17 mouse cellular contexts compared by ENCODE assay signal in the genomic region with DNA sequence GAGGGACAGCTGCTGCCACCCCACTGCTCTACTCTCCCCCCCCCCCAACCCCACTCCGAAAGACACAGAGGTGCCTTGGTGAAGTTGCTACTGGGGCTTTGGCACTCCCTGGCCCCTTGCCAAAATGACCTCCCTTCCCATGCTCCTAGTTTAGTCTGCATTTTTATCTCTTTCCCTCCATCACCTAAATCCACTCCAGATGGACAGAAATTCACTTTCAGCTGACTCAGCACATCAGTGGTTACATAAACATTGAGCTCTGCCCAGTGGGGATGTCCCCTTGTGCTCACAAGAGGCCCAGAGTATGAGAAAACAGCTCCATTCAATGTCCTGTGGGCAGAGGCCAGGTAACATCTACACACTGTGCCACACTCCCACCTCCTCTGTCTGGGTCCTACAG. TPM values are rescaled to one million over a fixed set of nuclear protein-coding genes. Genes with fewer than 3 reads are reported as not detected.
A peak's percentile ranks its signal among the peaks of the same experiment; 100 is the strongest.
DNase-seq lines count a peak whose midpoint lies in the region; ATAC-seq and TF ChIP-seq lines count a peak whose summit lies in the region.
"Had no signal": no experiment of that assay in that cellular context is flagged by ENCODE, and none has a peak within 500 bp of the region (broad histone marks: within the 10 kb centered on the region; RNA-seq: fewer than 3 reads in every experiment).

No protein-coding gene starts in this region.

- H3K9ac ChIP-seq in heart, embryonic 13.5 days, result peak overlapping the region; percentile 19; the same call in 1 of the 2 replicates
- H3K9ac ChIP-seq in midbrain, embryonic 11.5 days (ENCODE audit: low read length), result no peak overlapping the region
- no peak overlapping the region for H3K9ac ChIP-seq in midbrain, embryonic 16.5 days (ENCODE audit: low read depth, low read length)
- no peak overlapping the region for H3K9ac ChIP-seq in stomach, postnatal 0 days (ENCODE audit: low read length)
- no peak overlapping the region for H3K9ac ChIP-seq in neural tube, embryonic 15.5 days (replicated peaks)
- H3K9ac ChIP-seq: kidney, embryonic 15.5 days had no signal

- no peak for TF ChIP-seq EP300 in stomach, postnatal 0 days (optimal IDR thresholded peaks at IDR 0.05)

- no peaks in the 10 kb centered on the region for H3K27me3 ChIP-seq in heart, embryonic 13.5 days (replicated peaks)
- H3K27me3 ChIP-seq in midbrain, embryonic 11.5 days (ENCODE audit: control insufficient read depth, insufficient read depth, low read length), result no peaks in the 10 kb centered on the region
- no peaks in the 10 kb centered on the region for H3K27me3 ChIP-seq in midbrain, embryonic 16.5 days (ENCODE audit: control insufficient read depth, insufficient read depth, low read depth, low read length)
- H3K27me3 ChIP-seq in stomach, postnatal 0 days (ENCODE audit: control insufficient read depth, insufficient read depth, low read length), result no peaks in the 10 kb centered on the region
- no peaks in the 10 kb centered on the region for H3K27me3 ChIP-seq in neural tube, embryonic 15.5 days (replicated peaks)
- H3K27me3 ChIP-seq: kidney, embryonic 15.5 days had no signal

- TF ChIP-seq CTCF in stomach, postnatal 0 days (IDR thresholded peaks at IDR 0.05; ENCODE audit: low read depth), result no peak

- peaks cover 90% of the 10 kb centered on the region for H3K4me1 ChIP-seq in heart, embryonic 13.5 days
- H3K4me1 ChIP-seq in midbrain, embryonic 11.5 days (ENCODE audit: control insufficient read depth, insufficient read depth, low read length), result peaks cover 13% of the 10 kb centered on the region
- peaks cover 14% of the 10 kb centered on the region; the same call in 1 of the 2 replicates for H3K4me1 ChIP-seq in midbrain, embryonic 16.5 days (ENCODE audit: control insufficient read depth, insufficient read depth, low read length)
- H3K4me1 ChIP-seq in stomach, postnatal 0 days (replicated peaks; ENCODE audit: control insufficient read depth, insufficient read depth), result peaks cover 4% of the 10 kb centered on the region; the same call in 1 of the 2 replicates
- H3K4me1 ChIP-seq in neural tube, embryonic 15.5 days, result peaks cover 63% of the 10 kb centered on the region

- ATAC-seq in heart, embryonic 13.5 days (ENCODE audit: extremely low read depth, insufficient number of reproducible peaks, low FRiP score, low TSS enrichment), result no peak
- no peak for ATAC-seq in midbrain, embryonic 11.5 days (ENCODE audit: low FRiP score)
- no peak for ATAC-seq in midbrain, embryonic 16.5 days
- ATAC-seq in stomach, postnatal 0 days (ENCODE audit: low FRiP score, low TSS enrichment), result no peak
- ATAC-seq in neural tube, embryonic 15.5 days (ENCODE audit: low FRiP score), result no peak
- ATAC-seq: inflammation-experienced regulatory T-cells, adult 6 months had no signal

- no peak overlapping the region for H3K4me3 ChIP-seq in heart, embryonic 13.5 days
- no peak overlapping the region for H3K4me3 ChIP-seq in midbrain, embryonic 11.5 days (ENCODE audit: low read depth, low read length)
- no peak overlapping the region for H3K4me3 ChIP-seq in midbrain, embryonic 16.5 days (ENCODE audit: low read depth, low read length)
- H3K4me3 ChIP-seq in stomach, postnatal 0 days (ENCODE audit: low read depth, low read length), result no peak overlapping the region
- no peak overlapping the region for H3K4me3 ChIP-seq in neural tube, embryonic 15.5 days (replicated peaks)
- H3K4me3 ChIP-seq: kidney, embryonic 15.5 days; left cerebral cortex, adult 2 months had no signal

- no peak overlapping the region for H3K4me2 ChIP-seq in heart, embryonic 13.5 days
- H3K4me2 ChIP-seq in midbrain, embryonic 11.5 days, result no peak overlapping the region
- no peak overlapping the region for H3K4me2 ChIP-seq in midbrain, embryonic 16.5 days (ENCODE audit: low read length)
- no peak overlapping the region for H3K4me2 ChIP-seq in stomach, postnatal 0 days (replicated peaks; ENCODE audit: low read depth)
- no peak overlapping the region for H3K4me2 ChIP-seq in neural tube, embryonic 15.5 days
- H3K4me2 ChIP-seq: kidney, embryonic 15.5 days had no signal

- peaks cover 71% of the 10 kb centered on the region for H3K36me3 ChIP-seq in heart, embryonic 13.5 days
- H3K36me3 ChIP-seq in midbrain, embryonic 11.5 days (ENCODE audit: control insufficient read depth, insufficient read depth, low read length), result peaks cover 10% of the 10 kb centered on the region
- H3K36me3 ChIP-seq in midbrain, embryonic 16.5 days (ENCODE audit: control insufficient read depth, insufficient read depth, low read length), result no peaks in the 10 kb centered on the region
- peaks cover 11% of the 10 kb centered on the region for H3K36me3 ChIP-seq in stomach, postnatal 0 days (ENCODE audit: control insufficient read depth, insufficient read depth, low read length)
- H3K36me3 ChIP-seq in neural tube, embryonic 15.5 days, result no peaks in the 10 kb centered on the region

- WGBS in heart, embryonic 13.5 days, result 31% methylated on average over 1 of the region's 1 CpGs
- 86% methylated on average over 1 of the region's 1 CpGs for WGBS in midbrain, embryonic 11.5 days
- no CpG with 5 or more reads among the region's 1 CpGs for WGBS in midbrain, embryonic 16.5 days
- 50% methylated on average over 1 of the region's 1 CpGs for WGBS in stomach, postnatal 0 days
- 22% methylated on average over 1 of the region's 1 CpGs for WGBS in neural tube, embryonic 15.5 days

- peak; percentile 37 to 55 for DNase-seq in cerebellum, postnatal 10 days
- no peak for DNase-seq in cerebellum, postnatal 4 days (ENCODE audit: low spot score in 2 of 2)
- no peak for DNase-seq in heart, adult 8-10 months (ENCODE audit: low spot score)
- peak; percentile 74 for DNase-seq in midbrain, embryonic 11.5 days (ENCODE audit: low spot score, missing footprints)
- DNase-seq in stomach, postnatal 0 days (ENCODE audit: low spot score), result no peak
- DNase-seq: cerebellum, postnatal 25 days; gastrocnemius, postnatal 14 days; heart, postnatal 14 days; lung, adult 2 months; right cerebral cortex, postnatal 4 days had no signal

- H3K27ac ChIP-seq in heart, embryonic 13.5 days (replicated peaks), result peak overlapping the region; percentile 58
- H3K27ac ChIP-seq in midbrain, embryonic 11.5 days (ENCODE audit: low read depth, low read length), result no peak overlapping the region
- H3K27ac ChIP-seq in midbrain, embryonic 16.5 days (ENCODE audit: low read length), result no peak overlapping the region
- no peak overlapping the region for H3K27ac ChIP-seq in stomach, postnatal 0 days (replicated peaks)
- no peak overlapping the region for H3K27ac ChIP-seq in neural tube, embryonic 15.5 days (replicated peaks)
- H3K27ac ChIP-seq: kidney, embryonic 15.5 days; left cerebral cortex, adult 2 months had no signal

- H3K9me3 ChIP-seq in heart, embryonic 13.5 days, result no peaks in the 10 kb centered on the region
- no peaks in the 10 kb centered on the region for H3K9me3 ChIP-seq in midbrain, embryonic 11.5 days (ENCODE audit: control insufficient read depth, low read length)
- no peaks in the 10 kb centered on the region for H3K9me3 ChIP-seq in midbrain, embryonic 16.5 days (replicated peaks; ENCODE audit: control insufficient read depth, low read length, poor library complexity, severe bottlenecking)
- no peaks in the 10 kb centered on the region for H3K9me3 ChIP-seq in stomach, postnatal 0 days (ENCODE audit: control insufficient read depth, low read length)
- H3K9me3 ChIP-seq in neural tube, embryonic 15.5 days (replicated peaks), result no peaks in the 10 kb centered on the region
- H3K9me3 ChIP-seq: kidney, embryonic 15.5 days had no signal

RNA-seq across cellular contexts. Expression of a gene that starts 52.6 kb away (rescaled TPM):
- polyA plus RNA-seq in heart, embryonic 13.5 days (2015; fragmentation: Nextera tagmentation; extraction: Ambion mirVana), result 21.8 and 23.1 TPM in 2 replicates
- 10 to 100 TPM; 14.6 to 23.9 (median 20.2) TPM for total RNA-seq in heart, adult 8-10 months (2022)
- polyA plus RNA-seq in midbrain, embryonic 11.5 days (2014; fragmentation: Nextera tagmentation; extraction: Ambion mirVana), result 57.5 and 57.7 TPM in 2 replicates
- 69.6 and 70.7 TPM in 2 replicates for polyA plus RNA-seq in midbrain, embryonic 16.5 days (2015; fragmentation: Nextera tagmentation; extraction: Ambion mirVana)
- polyA plus RNA-seq in stomach, postnatal 0 days (2015; fragmentation: Nextera tagmentation; extraction: Ambion mirVana), result 26.8 and 27.6 TPM in 2 replicates
- 51.5 and 56.0 TPM in 2 replicates for polyA plus RNA-seq in neural tube, embryonic 15.5 days (2015; fragmentation: Nextera tagmentation; extraction: Ambion mirVana)

RNA-seq across cellular contexts. Expression of a gene that starts 52.8 kb away (rescaled TPM):
- 0.08 TPM in 1 of 2 replicates, not detected in the other for polyA plus RNA-seq in heart, embryonic 13.5 days (2015; fragmentation: Nextera tagmentation; extraction: Ambion mirVana)
- total RNA-seq in heart, adult 8-10 months (2022), result not detected
- polyA plus RNA-seq in midbrain, embryonic 11.5 days (2014; fragmentation: Nextera tagmentation; extraction: Ambion mirVana), result 0.10 TPM in 1 of 2 replicates, not detected in the other
- 0.15 TPM in 1 of 2 replicates, not detected in the other for polyA plus RNA-seq in midbrain, embryonic 16.5 days (2015; fragmentation: Nextera tagmentation; extraction: Ambion mirVana)
- polyA plus RNA-seq in stomach, postnatal 0 days (2015; fragmentation: Nextera tagmentation; extraction: Ambion mirVana), result 0.06 TPM in 1 of 2 replicates, not detected in the other
- polyA plus RNA-seq in neural tube, embryonic 15.5 days (2015; fragmentation: Nextera tagmentation; extraction: Ambion mirVana), result 0.12 and 0.24 TPM in 2 replicates
- total RNA-seq: heart, postnatal 14 days; left cerebral cortex, adult 2 months; monocyte, adult 5-6 weeks had no signal
- polyA plus RNA-seq: inflammation-experienced regulatory T-cells, adult 6 months had no signal

Comparison
In these comparisons a context has a peak if more than half of its experiments do, and no peak if none do; other contexts are left out.
1. DNase-seq: peak in cerebellum, postnatal 10 days (2 of 2) and midbrain, embryonic 11.5 days (single experiment); none in cerebellum, postnatal 4 days (0 of 2), heart, adult 8-10 months (single experiment) and stomach, postnatal 0 days (single experiment).